Mouse (Mus musculus): ENCODE data around the gene Mxd3.

Gene Mxd3

DNA sequence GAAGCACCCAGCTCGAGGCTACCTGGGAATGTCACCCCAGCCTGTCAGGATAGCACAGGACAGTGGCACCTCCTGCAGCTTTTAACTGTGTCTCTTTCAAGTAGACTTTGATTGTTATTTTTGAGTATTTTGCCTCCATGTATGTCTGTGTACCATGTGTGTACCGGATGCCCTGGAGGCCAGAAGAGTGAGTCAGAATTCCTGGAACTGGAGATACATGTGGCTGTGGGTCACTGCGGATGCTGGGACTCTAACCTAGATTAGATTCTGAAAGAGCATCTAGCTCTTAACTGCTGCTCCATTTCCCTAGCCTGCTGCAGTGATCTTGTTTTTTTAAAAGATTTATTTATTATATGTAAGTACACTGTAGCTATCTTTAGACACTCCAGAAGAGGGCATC is 2.7 kb upstream of the Mxd3 start:
- DNase-seq (ENCODE audit: low read depth, low spot score): no peak

DNA sequence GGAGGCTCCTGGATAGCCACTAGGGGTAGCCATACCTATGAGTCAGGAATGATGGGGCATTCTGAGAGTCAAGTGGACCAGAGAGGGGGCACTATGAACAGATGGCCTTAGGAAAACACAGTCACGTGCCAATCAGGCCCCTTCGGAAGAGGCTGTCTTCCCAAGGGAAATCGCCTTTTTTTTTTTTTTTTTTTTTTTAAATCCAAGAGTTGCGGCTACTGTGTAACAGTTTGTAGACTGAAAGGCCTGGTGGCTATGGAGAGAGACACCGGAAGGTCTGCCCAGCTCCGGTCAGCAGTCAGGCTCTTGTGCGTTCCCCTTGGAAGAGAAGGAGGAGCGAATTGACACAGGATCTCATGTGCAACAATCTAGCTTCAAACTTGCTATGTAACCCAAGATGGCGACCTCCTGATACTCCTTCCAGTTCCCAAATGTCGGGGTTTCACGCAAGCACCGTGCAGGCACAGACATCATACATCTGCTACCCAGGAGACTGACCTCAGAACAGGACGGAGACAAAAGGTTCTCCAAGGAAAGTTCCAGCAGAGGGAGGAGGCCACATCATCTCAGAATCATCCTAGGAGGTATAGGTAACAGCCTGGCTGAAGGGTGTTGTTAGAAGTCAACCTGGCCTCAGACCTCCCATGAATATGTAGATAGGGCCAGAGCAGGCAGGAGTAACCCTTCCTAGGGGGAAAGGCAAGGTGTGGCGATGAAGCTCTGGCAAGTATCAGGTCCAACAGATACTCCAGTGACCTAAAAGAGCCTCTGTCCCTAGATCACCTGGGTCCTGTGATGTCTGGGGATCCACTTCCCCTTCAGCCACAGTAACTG is 1.2 kb upstream of the Mxd3 start:
- DNase-seq (ENCODE audit: low read depth, low spot score): no peak

DNA sequence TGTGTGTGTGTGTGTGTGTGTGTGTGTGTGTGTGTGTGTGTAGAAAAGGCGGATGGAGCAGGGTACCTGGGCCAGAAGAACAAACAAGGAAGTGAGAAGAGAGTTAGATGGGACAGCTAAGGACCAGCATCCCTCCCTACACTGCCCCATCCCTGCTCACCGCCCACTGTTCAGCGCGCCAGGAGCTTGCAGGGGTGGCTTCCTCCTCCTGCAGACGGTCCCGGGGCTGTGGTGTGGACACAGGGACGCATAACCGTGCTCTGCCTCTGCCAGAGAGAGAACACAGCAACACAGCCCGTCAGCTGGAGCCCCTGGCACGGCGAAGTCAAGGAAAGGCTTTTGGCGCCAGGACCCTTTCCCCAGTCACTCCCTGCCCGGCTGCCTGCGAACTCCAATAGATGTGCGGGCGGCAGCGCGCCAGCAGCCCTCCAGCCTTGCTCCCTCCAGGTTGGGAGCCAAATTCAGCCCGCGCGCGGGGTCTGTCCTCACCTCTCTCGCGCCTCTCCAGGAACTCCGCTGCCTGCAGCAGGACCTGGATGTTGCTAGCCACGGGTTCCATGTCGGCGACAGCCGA is 427 bp downstream of the Mxd3 start:
- DNase-seq (ENCODE audit: low read depth, low spot score): no peak

DNA sequence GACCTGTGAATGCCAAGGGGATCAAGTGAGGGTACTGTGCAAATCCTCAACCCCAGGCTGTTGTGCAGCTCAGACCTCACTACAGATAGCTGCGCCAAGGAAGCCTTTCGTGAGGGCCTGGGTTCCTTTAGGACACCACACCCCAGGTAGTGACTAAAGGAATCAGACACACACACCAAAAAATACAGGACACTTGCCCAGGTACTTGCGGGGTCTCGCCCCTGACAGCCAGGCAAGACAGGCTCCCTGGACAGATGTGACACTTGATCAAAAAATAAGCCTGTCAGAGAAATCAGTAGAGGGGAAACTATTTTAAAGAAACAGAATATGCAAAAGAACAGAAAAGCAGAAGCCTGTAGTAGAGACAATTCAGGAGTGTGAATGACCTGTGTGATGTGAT is 982 bp downstream of the Mxd3 start:
- no peak for DNase-seq (ENCODE audit: low read depth, low spot score)

DNA sequence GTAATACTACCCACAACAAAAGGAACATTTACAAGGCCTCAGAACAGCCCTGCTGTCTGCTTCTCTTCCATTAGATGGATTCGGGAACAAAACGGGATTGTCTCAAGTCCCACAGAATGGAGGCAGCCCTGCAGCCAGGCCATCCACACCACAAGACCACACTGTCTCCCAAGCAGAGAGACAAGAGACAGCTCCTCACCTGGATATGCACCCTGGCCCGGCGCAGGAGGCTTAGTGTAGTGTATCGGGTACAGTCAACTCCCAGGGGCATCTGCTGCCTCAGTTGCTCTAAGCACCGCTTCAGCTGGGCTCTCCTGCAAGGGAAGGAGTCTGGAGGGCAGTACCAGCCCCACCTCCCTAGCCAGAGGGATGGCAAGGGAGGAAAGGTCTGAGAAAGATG is 1.5 kb downstream of the Mxd3 start:
- no peak for DNase-seq (ENCODE audit: low read depth, low spot score)

DNA sequence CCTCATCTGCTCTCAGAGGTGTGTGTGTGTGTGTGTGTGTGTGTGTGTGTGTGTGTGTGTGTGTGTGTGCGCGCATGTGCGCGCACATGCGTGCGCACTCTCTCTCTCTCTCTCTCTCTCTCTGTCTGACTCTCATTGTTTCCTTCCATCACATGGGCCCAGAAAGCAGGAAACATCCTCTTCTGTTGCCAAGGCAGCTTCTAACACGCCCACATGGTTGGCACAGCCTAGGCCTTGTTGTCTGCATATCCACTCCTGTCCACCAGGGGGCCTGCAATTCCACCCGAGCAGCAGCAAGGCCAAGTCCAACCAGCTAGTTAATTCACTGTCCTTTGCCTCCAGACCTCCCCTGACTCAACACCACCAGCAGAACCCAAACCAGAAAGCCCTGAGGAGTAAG is 2.0 kb downstream of the Mxd3 start:
- DNase-seq (ENCODE audit: low read depth, low spot score): peak; percentile 70

DNA sequence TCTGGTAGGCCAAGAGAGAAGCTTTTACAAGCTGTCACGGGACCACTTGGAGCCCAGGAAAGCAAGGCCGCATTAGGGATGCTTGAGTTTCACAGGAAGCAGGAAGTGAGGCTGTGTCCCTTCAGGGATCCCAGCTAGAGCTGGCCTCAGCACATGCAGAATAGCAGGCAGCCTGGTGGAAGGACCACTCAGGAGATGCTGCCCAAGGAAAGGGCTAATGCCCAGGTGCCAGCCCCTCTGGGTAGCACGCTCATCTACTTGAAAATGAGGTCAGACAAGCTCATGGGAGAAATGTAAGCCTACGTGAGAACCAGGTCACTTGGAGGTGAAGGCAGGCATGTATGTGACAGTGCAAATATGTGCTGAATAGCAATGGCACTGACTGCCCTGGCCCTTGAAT is 2.5 kb downstream of the Mxd3 start:
- DNase-seq (ENCODE audit: low read depth, low spot score): no peak

DNA sequence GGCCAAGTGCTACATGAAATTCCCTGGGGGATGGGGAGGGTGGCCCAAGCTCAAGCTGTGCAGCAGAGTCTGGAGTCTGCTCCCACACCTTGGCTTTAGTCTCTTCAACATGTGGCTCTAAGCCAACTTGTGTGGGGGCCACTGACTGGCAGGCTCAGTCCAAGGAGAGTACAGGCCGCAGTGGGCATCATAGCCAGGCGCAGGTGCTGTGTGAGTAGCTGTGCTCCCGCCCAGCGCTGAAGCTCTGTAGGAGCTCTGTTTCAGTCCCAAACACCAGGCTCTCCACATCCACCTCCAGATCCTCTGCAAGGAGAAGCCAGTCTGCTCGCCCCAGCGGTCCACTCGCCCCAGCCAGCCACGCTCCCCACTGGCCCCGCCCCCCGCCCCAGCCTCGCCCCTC is 4.0 kb downstream of the Mxd3 start:
- DNase-seq (ENCODE audit: low read depth, low spot score): no peak

DNA sequence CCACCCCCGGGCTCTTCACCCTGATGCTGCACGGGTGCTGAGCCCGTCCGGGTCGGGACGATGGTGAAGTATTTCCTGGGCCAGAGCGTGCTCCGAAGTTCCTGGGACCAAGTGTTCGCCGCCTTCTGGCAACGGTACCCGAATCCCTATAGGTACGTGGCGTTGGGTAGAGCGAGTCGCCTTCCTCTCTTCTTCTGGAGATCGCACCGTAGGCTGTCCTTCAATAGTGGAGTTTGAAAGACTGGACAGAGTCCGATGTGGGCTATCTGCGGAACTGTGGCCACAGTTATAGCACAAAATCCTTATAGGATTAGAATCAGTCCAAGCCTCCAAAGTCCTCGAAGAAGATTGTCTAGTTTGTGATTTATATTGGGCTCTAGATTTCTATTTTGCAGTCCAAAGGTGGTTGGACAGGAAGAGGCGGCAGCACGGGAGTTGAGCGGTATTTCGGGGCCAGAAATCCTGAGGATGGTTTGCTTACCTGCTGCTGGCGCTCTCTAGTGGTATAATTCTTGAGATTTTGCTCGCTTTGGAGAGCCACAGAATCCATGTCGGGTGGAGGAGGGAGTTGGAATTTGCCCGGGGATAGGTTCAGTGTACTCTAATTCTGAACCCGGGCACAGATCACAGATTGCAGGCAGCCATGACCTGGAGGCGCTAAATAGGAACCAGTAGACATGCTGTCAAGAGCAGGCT is 7.3 kb downstream of the Mxd3 start:
- no peak for DNase-seq (ENCODE audit: low read depth, low spot score)

DNA sequence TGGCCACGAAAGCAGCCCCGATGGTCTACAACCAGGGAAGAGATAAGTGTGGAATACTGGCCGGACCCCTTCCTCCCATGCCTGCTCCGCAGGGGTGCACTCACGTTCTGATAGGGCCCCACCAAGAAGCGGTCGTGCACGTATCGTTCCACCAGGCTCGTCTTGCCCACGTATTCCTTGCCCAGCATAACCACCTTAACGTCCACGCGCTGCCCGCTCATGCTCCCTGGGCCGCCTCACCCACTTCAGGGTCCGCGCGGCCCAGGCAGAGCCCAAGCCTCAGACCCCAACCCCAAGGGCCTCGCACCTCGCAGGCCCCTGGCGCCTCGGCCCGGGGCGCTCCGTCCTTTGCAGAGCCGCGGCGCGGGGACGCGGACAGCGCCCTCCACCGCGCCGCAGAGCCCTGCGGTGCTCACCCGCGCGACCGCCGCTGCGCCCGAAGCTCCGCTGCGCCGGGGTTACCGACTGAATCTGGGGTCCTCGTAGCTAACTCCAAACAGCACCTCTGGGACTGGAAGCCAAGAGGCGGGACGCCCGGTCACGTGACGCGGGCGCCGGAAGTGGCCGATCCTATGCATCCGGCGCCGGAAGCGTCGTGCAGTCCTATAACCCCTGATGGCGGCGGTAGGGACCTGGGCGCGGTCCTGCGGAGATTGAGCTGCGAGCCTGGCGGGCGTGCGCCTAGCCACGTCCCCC is 8.0 kb downstream of the Mxd3 start, which contains the start of gene Rab24:
Rab24 (minus strand) TSS at position 513 of the 696 bp plus-strand sequence.
- DNase-seq (ENCODE audit: low read depth, low spot score): no peak

DNA sequence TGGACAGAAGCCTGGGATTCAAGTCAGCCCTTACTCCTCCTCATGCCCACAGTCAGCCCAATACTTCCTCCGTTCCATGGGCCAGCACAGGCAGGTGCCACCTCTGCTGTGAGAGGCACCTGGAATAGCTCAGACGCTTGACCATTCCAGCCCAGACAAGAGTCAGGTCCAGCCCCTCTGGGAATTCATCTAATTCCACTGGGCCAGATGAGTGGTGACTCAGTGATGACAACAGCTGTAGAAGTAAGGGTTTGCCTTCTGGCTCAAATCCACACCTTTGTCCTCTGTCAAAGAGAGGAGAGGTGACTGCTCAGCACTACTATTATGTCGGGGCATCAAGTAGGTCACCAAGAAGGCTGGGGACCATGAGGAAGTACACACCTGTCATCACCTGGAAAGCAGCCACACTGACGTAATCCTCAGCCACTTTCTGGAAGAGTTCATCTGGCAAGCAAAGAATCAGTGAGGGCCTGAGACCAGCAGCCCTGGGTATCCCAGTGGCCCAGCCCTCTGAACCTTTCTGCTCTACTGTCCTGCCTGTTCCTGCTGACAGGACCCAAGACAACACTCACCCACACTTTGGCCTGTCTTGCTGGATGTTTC is 9.6 kb downstream of the Mxd3 start, which contains the start of gene Prelid1:
Prelid1 (plus strand) TSS at position 570 of the 603 bp plus-strand sequence.
- DNase-seq (ENCODE audit: low read depth, low spot score): no peak

DNA sequence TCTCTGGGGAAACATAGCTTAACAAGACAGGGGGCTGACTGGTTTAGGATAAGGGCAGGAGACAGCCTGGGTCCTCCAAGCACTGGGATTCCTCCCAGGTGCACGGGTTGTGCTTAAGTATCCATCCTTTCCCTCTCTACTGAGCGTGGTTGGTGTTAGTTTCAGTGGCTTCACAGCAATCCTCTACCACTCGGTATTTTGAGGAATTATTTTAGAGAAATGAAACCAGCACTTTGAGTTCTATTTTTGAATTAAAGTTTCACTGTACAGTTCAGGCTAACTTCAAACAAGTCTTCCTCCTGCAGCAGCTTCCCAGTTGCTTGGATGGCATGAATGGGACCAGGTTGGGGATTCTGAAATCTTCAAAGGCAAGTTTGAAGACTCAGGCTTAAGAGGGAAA is 11.3 kb downstream of the Mxd3 start:
- DNase-seq (ENCODE audit: low read depth, low spot score): no peak

DNA sequence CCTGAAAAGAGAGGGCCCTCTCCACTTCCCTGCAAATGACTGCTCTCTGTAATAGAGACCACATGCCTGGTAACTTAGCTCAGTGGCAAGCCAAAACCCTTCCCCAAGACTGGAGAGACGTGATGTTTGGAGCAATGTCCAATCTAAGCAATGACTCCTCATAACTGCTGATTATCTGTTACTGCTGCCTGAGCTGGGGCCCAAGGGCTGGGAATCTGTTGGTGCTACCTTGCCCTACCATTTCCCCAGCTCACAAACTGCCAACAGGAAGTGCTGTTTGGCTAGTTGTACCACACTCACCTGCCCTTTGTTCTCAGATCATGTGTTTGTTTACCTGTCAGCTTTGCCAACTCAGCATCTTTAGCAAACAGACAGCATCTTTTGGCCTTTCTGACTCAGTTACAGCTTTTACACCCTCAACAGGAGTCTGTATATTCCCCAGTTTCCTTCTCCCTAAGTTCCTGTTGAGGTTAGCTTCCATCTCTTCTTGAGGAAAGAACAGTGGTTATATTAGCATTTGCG is 14.7 kb downstream of the Mxd3 start:
- DNase-seq (ENCODE audit: low read depth, low spot score): no peak

DNA sequence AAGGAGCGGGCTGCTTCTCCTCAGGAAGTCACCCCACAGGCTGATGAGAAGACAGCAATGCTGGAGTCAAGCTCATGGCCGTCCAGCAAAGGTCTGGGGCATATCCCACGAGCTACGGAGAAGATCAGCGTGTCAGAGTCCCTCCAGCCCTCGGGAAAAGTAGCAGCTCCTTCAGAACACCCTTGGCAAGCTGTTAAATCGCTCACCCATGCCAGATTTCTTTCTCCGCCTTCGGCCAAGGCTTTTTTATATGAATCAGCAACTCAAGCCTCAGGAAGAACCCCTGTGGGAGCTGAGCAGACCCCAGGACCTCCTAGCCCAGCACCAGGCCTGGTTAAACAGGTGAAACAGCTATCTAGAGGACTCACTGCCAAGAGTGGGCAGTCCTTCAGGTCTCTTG is 16.6 kb downstream of the Mxd3 start:
- no peak for DNase-seq (ENCODE audit: low read depth, low spot score)

DNA sequence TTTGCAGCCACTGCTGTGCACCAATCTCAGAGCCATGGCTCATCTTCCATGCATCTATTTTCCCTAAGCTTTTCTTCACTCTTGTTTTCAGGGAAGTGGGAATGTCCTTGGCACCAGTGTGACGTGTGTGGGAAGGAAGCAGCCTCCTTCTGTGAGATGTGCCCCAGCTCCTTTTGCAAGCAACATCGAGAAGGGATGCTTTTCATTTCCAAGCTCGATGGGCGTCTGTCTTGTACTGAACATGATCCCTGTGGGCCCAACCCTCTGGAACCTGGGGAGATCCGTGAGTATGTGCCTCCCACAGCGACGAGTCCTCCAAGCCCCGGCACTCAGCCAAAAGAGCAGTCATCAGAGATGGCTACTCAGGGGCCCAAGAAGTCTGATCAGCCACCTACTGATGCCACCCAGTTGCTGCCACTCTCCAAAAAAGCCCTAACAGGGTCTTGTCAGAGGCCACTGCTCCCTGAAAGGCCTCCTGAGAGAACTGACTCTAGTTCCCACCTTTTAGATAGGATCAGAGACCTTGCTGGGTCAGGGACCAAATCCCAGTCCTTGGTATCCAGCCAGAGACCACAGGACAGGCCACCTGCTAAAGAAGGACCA is 17.5 kb downstream of the Mxd3 start:
- DNase-seq (ENCODE audit: low read depth, low spot score): no peak

DNA sequence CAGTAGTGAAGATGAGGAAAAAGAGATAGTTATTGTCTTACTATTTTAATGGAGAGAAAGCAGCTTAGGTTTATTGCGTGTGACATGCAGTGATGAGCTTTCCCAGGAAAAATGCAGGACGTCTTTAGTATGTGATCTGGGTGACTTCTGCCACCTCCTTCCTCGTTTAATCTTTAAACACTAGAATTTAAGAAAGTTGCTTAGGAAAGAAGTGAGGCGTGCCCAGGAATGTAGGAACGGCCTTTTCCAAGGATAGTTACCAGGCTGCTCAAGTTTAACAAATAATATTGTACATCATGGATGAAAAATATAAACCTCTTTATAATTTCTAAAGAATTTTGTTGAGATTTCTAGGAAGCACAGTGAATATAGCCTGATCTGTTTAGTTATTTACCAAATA is 28.7 kb downstream of the Mxd3 start:
- no peak for DNase-seq (ENCODE audit: low read depth, low spot score)

DNA sequence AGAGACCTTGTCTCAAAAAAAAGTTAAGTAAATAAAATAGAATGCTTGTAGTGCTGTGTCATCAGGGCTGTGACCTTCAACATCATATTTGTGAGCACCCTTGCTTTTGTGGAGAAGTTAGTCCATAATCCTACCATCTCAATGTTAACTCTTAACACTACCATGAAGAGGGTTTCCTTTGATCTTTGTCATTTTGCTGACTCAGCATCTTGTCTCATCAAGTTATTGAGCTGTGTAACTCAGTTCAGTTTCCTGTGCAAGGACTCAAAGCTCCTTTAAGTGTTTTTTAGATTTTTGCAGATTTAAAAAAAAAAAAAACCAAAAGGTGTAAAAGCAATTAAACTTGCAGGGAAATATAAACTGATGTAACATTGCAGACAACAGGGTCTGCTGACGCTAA is 32.9 kb downstream of the Mxd3 start:
- DNase-seq (ENCODE audit: low read depth, low spot score): no peak

DNA sequence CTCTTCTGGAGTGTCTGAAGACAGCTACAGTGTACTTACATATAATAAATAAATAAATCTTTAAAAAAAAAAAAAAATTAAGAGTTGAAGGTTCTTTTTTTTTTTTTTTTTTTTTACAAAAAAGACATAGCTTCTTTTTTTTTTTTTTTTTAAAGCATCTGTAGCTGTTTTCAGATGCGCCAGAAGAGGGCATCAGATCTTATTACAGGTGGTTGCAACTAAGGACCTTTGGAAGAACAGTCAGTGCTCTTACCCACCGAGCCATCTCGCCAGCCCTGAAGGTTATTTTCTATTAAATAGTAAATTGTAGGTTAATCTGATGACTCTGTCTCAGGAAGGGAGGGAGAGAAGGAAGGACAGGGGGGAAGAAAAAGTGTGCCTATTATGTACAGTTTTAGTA is 40.8 kb downstream of the Mxd3 start:
- no peak for DNase-seq (ENCODE audit: low read depth, low spot score)

DNA sequence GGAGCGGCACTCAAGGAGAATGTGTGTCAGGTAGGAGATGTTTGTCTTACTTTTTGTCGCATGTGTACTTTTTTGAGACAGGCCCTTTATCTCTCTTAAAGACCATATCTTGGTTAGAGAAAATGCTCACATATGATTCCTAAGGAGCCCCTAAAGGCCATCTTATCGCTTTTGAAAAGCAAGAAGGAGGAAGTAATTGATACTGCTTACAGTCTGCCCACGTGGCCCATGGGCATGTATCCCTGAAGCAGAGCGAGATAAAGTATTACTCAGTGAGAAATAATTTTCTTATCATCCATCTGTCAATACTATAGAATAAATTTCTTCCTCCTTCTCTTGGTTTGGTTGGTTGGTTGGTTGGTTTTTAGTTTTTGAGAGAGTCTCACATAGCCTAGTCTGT is 52.0 kb downstream of the Mxd3 start:
- DNase-seq (ENCODE audit: low read depth, low spot score): no peak

DNA sequence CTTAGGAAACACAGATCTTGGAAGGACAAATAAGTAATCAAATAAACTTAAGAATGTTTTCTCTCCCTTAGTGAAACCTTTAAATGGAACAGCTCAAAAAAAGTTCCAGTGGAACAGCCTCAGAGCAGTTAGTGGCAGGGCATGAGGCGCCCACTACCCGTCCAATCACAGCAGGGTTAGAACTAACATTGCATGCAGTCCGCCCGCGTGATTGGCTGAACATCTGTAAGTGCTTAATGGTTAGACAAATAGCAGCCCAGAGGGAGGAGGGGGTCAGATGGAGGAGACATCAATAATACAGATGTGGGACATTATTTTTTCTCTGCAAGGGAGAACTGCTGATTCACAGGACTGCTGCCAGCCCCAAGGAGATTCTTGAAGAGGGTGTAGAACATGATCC is 52.4 kb downstream of the Mxd3 start:
- no peak for DNase-seq (ENCODE audit: low read depth, low spot score)
